Mouse (Mus musculus): ENCODE results near the gene Tmem253. TPM values are rescaled to one million over a fixed set of nuclear protein-coding genes. Genes with fewer than 3 reads are reported as not detected.

Tmem253 gene
- polyA plus RNA-seq, 1 experiment from 2014 or later: 0.37 TPM

DNA sequence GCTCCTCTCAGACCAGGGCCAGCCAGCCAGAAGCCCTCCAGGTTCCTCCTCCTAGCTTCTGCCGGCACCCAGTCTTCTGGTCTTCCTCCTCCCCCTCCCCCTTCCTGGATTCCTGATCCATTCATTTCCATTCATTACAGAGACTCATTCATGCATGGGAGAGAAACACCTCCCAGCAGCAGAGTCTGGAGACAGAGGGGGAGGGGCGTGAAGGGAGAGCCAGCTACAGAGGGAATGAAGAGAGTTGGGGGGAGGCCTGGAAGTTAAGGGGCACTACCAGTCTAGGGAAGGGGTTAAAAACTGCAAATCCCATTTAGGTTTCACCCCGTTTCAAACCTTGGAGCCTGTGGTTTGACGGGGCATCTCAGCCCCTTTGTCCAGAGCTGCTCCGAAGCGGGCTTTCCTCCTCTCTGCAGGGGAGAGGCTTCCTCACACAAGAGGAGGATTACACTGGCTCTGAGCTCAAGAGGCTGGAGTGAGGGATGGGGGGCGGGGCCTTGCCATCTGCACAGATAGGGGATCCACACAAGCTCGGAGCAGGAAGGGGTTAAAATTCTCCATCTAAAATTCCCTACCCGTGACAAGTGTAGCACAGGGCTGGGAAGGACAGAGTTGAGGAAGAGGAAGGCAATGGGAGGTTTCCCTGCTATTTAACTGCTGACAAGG, 4.9 kb upstream of the Tmem253 start:
- DNase-seq (peak; percentile 95), ATAC-seq (ENCODE audit: low FRiP score, low TSS enrichment) (peak; percentile 78)
- Histone ChIP-seq H3K4me3 (replicated peaks; ENCODE audit: low read depth, low read length) (peak overlapping the region; percentile 38), H3K36me3 (ENCODE audit: control insufficient read depth, insufficient read depth, low read length) (peaks cover 38% of the 10 kb centered on the region), H3K4me1 (ENCODE audit: control insufficient read depth, insufficient read depth, low read length) (peaks cover 59% of the 10 kb centered on the region), H3K4me2 (ENCODE audit: low read length) (peak overlapping the region; percentile 69), H3K27ac (replicated peaks; ENCODE audit: low read depth, low read length) (peak overlapping the region; percentile 99), H3K9me3 (ENCODE audit: control insufficient read depth, low read length) (no peaks in the 10 kb centered on the region), H3K27me3 (ENCODE audit: control insufficient read depth, insufficient read depth, low read length) (no peaks in the 10 kb centered on the region), H3K9ac (replicated peaks; ENCODE audit: low read length) (peak overlapping the region; percentile 57)
- WGBS: under 1% methylated on average over 9 of the region's 9 CpGs

DNA sequence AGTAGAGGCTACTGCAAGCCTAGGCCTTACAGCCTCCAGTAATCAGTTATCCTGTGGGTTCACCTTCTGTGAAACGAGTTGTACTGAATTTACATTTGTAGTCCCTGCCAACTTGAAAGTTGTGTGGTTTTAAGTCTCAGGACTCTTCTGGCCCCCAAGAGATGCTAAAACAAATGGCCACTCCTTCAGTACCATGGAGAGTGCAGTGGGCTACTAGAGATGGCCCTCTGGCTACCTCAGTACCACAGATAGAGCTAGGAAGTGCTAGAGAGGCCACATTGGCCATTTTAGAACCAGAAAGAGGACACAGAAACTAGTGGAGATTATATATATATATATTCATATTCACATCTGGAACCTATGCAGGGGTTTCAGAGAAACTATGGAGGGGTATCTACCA, 3.8 kb upstream of the Tmem253 start:
- 14% methylated on average over 1 of the region's 1 CpGs for WGBS
- Histone ChIP-seq H3K4me3 (replicated peaks; ENCODE audit: low read depth, low read length) (peak overlapping the region; percentile 38; the same call in 1 of the 2 replicates), H3K27ac (replicated peaks; ENCODE audit: low read depth, low read length) (peak overlapping the region; percentile 99), H3K4me2 (ENCODE audit: low read length) (peak overlapping the region; percentile 69), H3K9me3 (ENCODE audit: control insufficient read depth, low read length) (no peaks in the 10 kb centered on the region), H3K36me3 (ENCODE audit: control insufficient read depth, insufficient read depth, low read length) (peaks cover 27% of the 10 kb centered on the region), H3K27me3 (ENCODE audit: control insufficient read depth, insufficient read depth, low read length) (no peaks in the 10 kb centered on the region), H3K9ac (replicated peaks; ENCODE audit: low read length) (no peak overlapping the region), H3K4me1 (ENCODE audit: control insufficient read depth, insufficient read depth, low read length) (peaks cover 70% of the 10 kb centered on the region)
- DNase-seq: no peak
- ATAC-seq (ENCODE audit: low FRiP score, low TSS enrichment): no peak

DNA sequence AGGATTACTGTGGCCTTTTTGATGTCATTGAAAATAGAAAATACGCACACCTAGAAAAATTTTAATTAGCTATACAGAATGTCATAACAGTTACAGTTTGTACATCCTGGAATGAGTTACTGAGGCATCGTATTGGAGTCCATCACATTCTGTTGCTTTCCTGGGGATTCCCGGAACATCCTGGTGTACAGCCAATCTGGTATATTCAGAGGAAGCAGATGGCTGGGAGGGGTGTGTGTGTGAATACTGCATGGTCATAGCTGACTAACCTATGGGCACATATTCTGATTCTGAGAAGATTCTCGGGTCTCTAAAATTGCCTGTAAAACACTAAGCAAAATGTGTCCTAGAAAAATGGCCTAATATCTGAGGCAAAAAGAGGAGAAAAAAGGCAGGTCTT, 3.4 kb upstream of the Tmem253 start:
- DNase-seq (peak; percentile 50), ATAC-seq (ENCODE audit: low FRiP score, low TSS enrichment) (no peak)
- peak overlapping the region; percentile 69 for H3K4me2 ChIP-seq (ENCODE audit: low read length)
- no peaks in the 10 kb centered on the region for H3K9me3 ChIP-seq (ENCODE audit: control insufficient read depth, low read length)
- peak overlapping the region; percentile 99 for H3K27ac ChIP-seq (replicated peaks; ENCODE audit: low read depth, low read length)
- H3K9ac ChIP-seq (replicated peaks; ENCODE audit: low read length): peak overlapping the region; percentile 94
- peaks cover 73% of the 10 kb centered on the region for H3K4me1 ChIP-seq (ENCODE audit: control insufficient read depth, insufficient read depth, low read length)
- peaks cover 23% of the 10 kb centered on the region for H3K36me3 ChIP-seq (ENCODE audit: control insufficient read depth, insufficient read depth, low read length)
- WGBS: 35% methylated on average over 4 of the region's 4 CpGs
- no peaks in the 10 kb centered on the region for H3K27me3 ChIP-seq (ENCODE audit: control insufficient read depth, insufficient read depth, low read length)
- peak overlapping the region; percentile 68 for H3K4me3 ChIP-seq (replicated peaks; ENCODE audit: low read depth, low read length)

DNA sequence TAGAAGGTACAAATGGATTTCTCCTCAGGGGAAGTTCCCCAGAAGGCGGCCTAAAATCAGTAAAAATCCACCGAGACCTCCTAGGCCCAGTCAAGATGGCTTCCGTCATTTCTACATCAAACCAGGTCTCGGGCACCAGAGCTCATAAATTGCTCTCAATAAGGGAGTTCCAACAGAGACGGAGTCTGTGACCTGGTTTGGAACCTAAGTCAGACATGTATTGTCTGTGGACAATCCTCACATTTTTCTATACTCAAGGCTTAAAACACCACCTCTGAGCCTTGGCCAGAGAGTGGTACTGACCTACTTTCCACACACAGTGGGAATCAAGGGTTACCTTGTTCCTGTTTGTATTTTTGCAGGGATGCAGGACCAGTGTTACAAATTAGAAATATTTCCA, 2.9 kb upstream of the Tmem253 start:
- 10% methylated on average over 5 of the region's 5 CpGs for WGBS
- H3K27me3 ChIP-seq (ENCODE audit: control insufficient read depth, insufficient read depth, low read length): no peaks in the 10 kb centered on the region
- ATAC-seq (ENCODE audit: low FRiP score, low TSS enrichment) (no peak), DNase-seq (peak; percentile 32)
- H3K27ac ChIP-seq (replicated peaks; ENCODE audit: low read depth, low read length): peak overlapping the region; percentile 99
- peak overlapping the region; percentile 69 for H3K4me2 ChIP-seq (ENCODE audit: low read length)
- peaks cover 69% of the 10 kb centered on the region for H3K4me1 ChIP-seq (ENCODE audit: control insufficient read depth, insufficient read depth, low read length)
- no peaks in the 10 kb centered on the region for H3K9me3 ChIP-seq (ENCODE audit: control insufficient read depth, low read length)
- H3K4me3 ChIP-seq (replicated peaks; ENCODE audit: low read depth, low read length): peak overlapping the region; percentile 68
- H3K9ac ChIP-seq (replicated peaks; ENCODE audit: low read length): peak overlapping the region; percentile 94
- peaks cover 19% of the 10 kb centered on the region for H3K36me3 ChIP-seq (ENCODE audit: control insufficient read depth, insufficient read depth, low read length)

DNA sequence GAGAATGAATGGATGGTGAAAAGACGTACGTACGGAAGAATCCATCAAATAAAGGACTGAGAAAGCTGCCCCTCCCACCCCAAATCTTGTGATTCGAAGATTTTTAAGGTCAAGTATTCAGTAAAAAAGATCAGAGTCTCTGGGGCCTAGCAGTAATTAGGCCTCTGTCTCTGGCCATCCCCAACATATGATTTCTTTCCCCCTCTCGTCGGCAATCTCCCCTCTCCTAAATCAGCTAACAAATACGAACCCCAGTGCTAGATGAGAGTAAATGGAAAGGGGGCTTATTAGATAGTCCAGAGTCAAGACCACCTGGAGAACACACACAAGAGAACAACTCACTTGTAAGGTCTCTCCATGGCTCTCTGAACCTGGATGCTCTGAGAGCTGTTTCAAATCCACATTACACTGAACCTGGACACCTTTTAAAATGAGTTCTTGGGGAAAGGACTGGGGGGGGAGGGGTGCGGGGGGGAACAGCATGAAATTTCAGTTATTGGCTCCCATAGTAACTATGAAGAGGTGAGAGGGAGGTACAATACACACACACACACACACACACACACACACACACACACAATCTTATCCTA, 2.3 kb upstream of the Tmem253 start:
- peak overlapping the region; percentile 99 for H3K27ac ChIP-seq (replicated peaks; ENCODE audit: low read depth, low read length)
- ATAC-seq (ENCODE audit: low FRiP score, low TSS enrichment) (no peak), DNase-seq (no peak)
- H3K27me3 ChIP-seq (ENCODE audit: control insufficient read depth, insufficient read depth, low read length): no peaks in the 10 kb centered on the region
- peak overlapping the region; percentile 69 for H3K4me2 ChIP-seq (ENCODE audit: low read length)
- H3K9me3 ChIP-seq (ENCODE audit: control insufficient read depth, low read length): no peaks in the 10 kb centered on the region
- H3K9ac ChIP-seq (replicated peaks; ENCODE audit: low read length): peak overlapping the region; percentile 94
- H3K4me1 ChIP-seq (ENCODE audit: control insufficient read depth, insufficient read depth, low read length): peaks cover 69% of the 10 kb centered on the region
- peaks cover 17% of the 10 kb centered on the region for H3K36me3 ChIP-seq (ENCODE audit: control insufficient read depth, insufficient read depth, low read length)
- H3K4me3 ChIP-seq (replicated peaks; ENCODE audit: low read depth, low read length): peak overlapping the region; percentile 68
- WGBS: 3% methylated on average over 8 of the region's 8 CpGs

DNA sequence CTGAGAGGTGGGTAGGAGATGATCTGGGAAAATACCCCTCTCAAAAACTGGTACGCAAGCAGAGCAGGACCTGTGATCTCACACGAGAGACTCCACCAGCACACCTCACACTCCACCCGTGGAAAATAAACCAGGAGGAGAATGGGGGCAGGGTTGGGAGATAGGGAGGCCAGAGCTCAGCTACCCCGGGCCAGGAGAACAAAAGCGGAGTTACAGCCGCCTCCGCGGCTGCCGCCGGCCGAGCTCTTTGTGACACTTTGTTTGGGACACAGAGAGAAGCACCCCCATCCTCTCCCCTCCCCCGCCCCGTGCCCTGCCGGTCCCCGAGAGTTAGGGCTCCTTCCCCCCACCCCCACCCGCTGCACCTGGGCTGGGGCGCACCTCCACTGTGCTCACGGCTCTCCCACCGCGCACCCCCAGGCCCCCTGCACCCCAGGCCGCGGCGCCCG, 1.7 kb upstream of the Tmem253 start:
- 2% methylated on average over 18 of the region's 24 CpGs for WGBS
- Histone ChIP-seq H3K4me2 (ENCODE audit: low read length) (peak overlapping the region; percentile 69), H3K27me3 (ENCODE audit: control insufficient read depth, insufficient read depth, low read length) (no peaks in the 10 kb centered on the region), H3K36me3 (ENCODE audit: control insufficient read depth, insufficient read depth, low read length) (peaks cover 11% of the 10 kb centered on the region), H3K9ac (replicated peaks; ENCODE audit: low read length) (peak overlapping the region; percentile 94), H3K4me3 (replicated peaks; ENCODE audit: low read depth, low read length) (peak overlapping the region; percentile 68), H3K4me1 (ENCODE audit: control insufficient read depth, insufficient read depth, low read length) (peaks cover 67% of the 10 kb centered on the region), H3K27ac (replicated peaks; ENCODE audit: low read depth, low read length) (peak overlapping the region; percentile 99), H3K9me3 (ENCODE audit: control insufficient read depth, low read length) (no peaks in the 10 kb centered on the region)
- peak; percentile 78 for DNase-seq
- ATAC-seq (ENCODE audit: low FRiP score, low TSS enrichment): peak; percentile 4

DNA sequence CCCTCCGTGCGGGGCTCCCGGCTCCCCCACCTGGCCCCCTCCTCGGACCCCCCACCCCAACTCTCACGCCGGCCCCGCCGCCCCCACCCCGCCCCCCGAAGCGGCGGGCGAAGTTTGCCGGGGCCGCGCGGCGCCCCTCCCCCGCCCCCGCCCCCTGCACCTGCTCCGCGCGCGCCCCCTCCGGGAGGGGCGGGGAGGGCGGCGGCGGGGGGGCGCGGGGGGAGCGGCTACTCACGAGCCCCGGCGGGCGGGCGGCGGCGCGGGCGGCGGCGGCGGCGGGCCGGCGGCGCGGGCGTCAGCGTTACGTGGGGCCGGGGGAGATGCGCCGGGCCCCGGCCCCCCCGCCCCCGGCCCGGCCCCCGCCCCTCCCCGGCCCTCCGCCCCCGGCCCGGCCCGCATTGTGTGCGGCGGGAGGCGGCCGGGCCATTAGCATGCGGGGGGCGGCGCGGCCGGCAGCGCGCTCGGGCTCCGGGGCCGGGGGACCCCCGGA, 1.1 kb upstream of the Tmem253 start:
- DNase-seq (no peak), ATAC-seq (ENCODE audit: low FRiP score, low TSS enrichment) (peak; percentile 44)
- H3K27ac ChIP-seq (replicated peaks; ENCODE audit: low read depth, low read length): peak overlapping the region; percentile 99
- H3K36me3 ChIP-seq (ENCODE audit: control insufficient read depth, insufficient read depth, low read length): peaks cover 5% of the 10 kb centered on the region; the same call in 1 of the 2 replicates
- H3K27me3 ChIP-seq (ENCODE audit: control insufficient read depth, insufficient read depth, low read length): no peaks in the 10 kb centered on the region
- H3K4me2 ChIP-seq (ENCODE audit: low read length): peak overlapping the region; percentile 69
- H3K9ac ChIP-seq (replicated peaks; ENCODE audit: low read length): peak overlapping the region; percentile 94
- peaks cover 65% of the 10 kb centered on the region for H3K4me1 ChIP-seq (ENCODE audit: control insufficient read depth, insufficient read depth, low read length)
- WGBS: 3% methylated on average over 9 of the region's 80 CpGs
- H3K4me3 ChIP-seq (replicated peaks; ENCODE audit: low read depth, low read length): peak overlapping the region; percentile 68
- H3K9me3 ChIP-seq (ENCODE audit: control insufficient read depth, low read length): no peaks in the 10 kb centered on the region

DNA sequence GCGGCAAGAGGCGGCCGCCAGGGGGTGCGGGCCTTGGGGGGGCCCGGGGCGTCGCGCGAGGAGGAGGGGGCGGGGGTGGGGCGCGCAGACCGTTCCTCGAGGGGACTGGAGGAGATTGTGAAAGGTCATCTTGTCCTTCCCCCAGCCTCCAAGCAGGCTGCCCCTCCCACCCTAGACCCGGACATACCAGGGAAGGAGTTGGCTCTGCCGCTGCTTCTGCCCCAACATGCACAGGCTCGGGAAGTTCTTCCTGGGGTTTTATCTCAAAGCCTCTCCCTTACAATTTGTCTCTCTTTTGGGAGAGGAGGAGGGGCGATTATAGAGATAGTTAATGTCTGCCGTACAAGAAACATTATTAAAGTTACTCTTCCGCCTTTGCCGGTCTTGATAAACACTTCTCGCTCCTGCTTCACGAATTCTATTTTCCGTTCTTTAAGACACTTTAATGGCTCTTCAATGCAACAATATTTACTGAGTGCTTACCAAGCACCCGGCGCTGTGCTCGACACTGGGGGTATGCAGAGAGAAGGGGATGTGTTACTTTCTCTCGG, 622 bp upstream of the Tmem253 start:
- Histone ChIP-seq H3K27me3 (ENCODE audit: control insufficient read depth, insufficient read depth, low read length) (no peaks in the 10 kb centered on the region), H3K4me2 (ENCODE audit: low read length) (peak overlapping the region; percentile 69), H3K27ac (replicated peaks; ENCODE audit: low read depth, low read length) (peak overlapping the region; percentile 99), H3K36me3 (ENCODE audit: control insufficient read depth, insufficient read depth, low read length) (0 out of 2 replicates have a peak, but pooled peaks cover under 1% of the 10 kb centered on the region), H3K9me3 (ENCODE audit: control insufficient read depth, low read length) (no peaks in the 10 kb centered on the region), H3K4me1 (ENCODE audit: control insufficient read depth, insufficient read depth, low read length) (peaks cover 60% of the 10 kb centered on the region), H3K4me3 (replicated peaks; ENCODE audit: low read depth, low read length) (peak overlapping the region; percentile 68), H3K9ac (replicated peaks; ENCODE audit: low read length) (peak overlapping the region; percentile 94)
- under 1% methylated on average over 26 of the region's 28 CpGs for WGBS
- DNase-seq (peak; percentile 84), ATAC-seq (ENCODE audit: low FRiP score, low TSS enrichment) (peak; percentile 29)
